8 mouse cellular contexts compared by ENCODE assay signal in the genomic region with DNA sequence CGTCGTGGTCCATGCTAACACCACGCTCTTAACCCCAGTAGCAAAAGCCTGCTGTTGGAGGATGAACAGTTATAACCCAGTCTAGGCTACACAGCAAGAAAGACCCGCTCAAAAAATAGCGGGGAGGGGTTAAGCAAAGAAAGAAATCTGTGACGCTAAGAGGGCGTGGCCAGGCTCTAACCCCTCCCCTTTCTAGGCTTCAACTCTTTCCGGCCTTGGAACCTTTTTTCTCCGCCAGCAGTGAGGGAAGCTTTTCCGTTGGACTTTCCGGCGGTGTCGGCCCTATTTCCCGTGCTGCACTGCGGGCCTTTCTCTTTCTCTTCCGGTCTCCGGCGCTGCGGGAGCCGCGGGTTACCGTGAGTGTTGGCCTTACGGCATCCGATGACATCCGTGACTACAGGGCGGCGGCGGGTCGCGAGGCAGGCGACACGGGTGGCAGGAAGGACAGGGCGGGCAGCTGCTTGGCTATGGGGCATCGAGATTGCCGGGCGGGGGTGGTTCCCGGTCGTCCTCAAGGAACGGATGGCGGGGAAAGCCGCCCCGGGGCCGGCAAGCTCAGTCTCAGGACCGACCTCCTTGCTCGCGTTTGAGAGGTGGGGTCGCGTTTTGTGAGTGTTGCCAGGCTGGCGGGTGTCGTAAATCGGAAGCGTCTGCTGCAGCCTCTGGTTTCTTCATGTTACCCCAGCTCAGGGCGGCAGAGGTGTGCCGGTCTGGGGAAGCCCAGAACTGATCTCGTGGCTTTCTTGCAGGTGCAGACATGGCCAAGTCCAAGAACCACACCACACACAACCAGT. TPM values are rescaled to one million over a fixed set of nuclear protein-coding genes. Genes with fewer than 3 reads are reported as not detected.
DNase-seq lines count a peak whose midpoint lies in the region; ATAC-seq and TF ChIP-seq lines count a peak whose summit lies in the region.

A gene (plus strand): TSS at position 234 of the 794 bp plus-strand sequence.

- no peaks in the 10 kb centered on the region for H3K27me3 ChIP-seq in heart, embryonic 11.5 days (ENCODE audit: control insufficient read depth, insufficient read depth, low read length)
- no peaks in the 10 kb centered on the region for H3K27me3 ChIP-seq in kidney, embryonic 16.5 days (ENCODE audit: insufficient read depth, low read length)
- H3K27me3 ChIP-seq in liver, adult 2 months (ENCODE audit: control insufficient read depth, insufficient read depth, low read length): no peaks in the 10 kb centered on the region
- H3K27me3 ChIP-seq in myocyte (ENCODE audit: control insufficient read depth, insufficient read depth, insufficient read length): no peaks in the 10 kb centered on the region
- no peaks in the 10 kb centered on the region for H3K27me3 ChIP-seq in splenic B cell, adult 2 months (ENCODE audit: control insufficient read depth, insufficient read depth, low read length, poor library complexity, severe bottlenecking)

- peaks cover 10% of the 10 kb centered on the region for H3K4me1 ChIP-seq in heart, embryonic 11.5 days (ENCODE audit: control insufficient read depth, insufficient read depth, low read length)
- H3K4me1 ChIP-seq in kidney, embryonic 16.5 days (ENCODE audit: insufficient read depth, low read length): peaks cover 11% of the 10 kb centered on the region
- peaks cover 6% of the 10 kb centered on the region for H3K4me1 ChIP-seq in liver, adult 2 months (ENCODE audit: control insufficient read depth, insufficient read depth, low read length)

- no peak for TF ChIP-seq CTCF in liver, adult 2 months (IDR thresholded peaks at IDR 0.05; ENCODE audit: low read depth, low read length)

- no peaks in the 10 kb centered on the region for H3K9me3 ChIP-seq in heart, embryonic 11.5 days (replicated peaks; ENCODE audit: control insufficient read depth, low read length)
- H3K9me3 ChIP-seq in kidney, embryonic 16.5 days (ENCODE audit: low read length): no peaks in the 10 kb centered on the region

- H3ac ChIP-seq in myocyte (ENCODE audit: control insufficient read depth, insufficient read length): peak within 1 kb of the TSS; percentile 56

- H3K9ac ChIP-seq in heart, embryonic 11.5 days (ENCODE audit: low read depth, low read length): peak within 1 kb of the TSS; percentile 90
- peak within 1 kb of the TSS; percentile 97 for H3K9ac ChIP-seq in kidney, embryonic 16.5 days (replicated peaks; ENCODE audit: low read length)
- H3K9ac ChIP-seq in liver, adult 2 months (ENCODE audit: low read depth, low read length): peak within 1 kb of the TSS; percentile 96

- H3K4me2 ChIP-seq in heart, embryonic 11.5 days: peak within 1 kb of the TSS; percentile 84
- H3K4me2 ChIP-seq in kidney, embryonic 16.5 days (replicated peaks; ENCODE audit: low read depth, low read length): peak within 1 kb of the TSS; percentile 89
- peak within 1 kb of the TSS; percentile 90 for H3K4me2 ChIP-seq in myocyte (ENCODE audit: low read depth)

- DNase-seq in B cell, adult 2 months: peak; percentile 96
- DNase-seq in brain, adult 2 months (ENCODE audit: low read depth, low spot score): peak; percentile 98
- peak; percentile 89 for DNase-seq in liver, adult 2 months (ENCODE audit: extremely low read depth, low read depth, low spot score)
- peak; percentile 97 for DNase-seq in splenic B cell, adult 2 months (ENCODE audit: low read depth, low spot score)

- H3K36me3 ChIP-seq in heart, embryonic 11.5 days (ENCODE audit: control insufficient read depth, insufficient read depth, low read length): peaks cover 18% of the 10 kb centered on the region
- peaks cover 35% of the 10 kb centered on the region for H3K36me3 ChIP-seq in kidney, embryonic 16.5 days (ENCODE audit: insufficient read depth, low read length)
- peaks cover 19% of the 10 kb centered on the region for H3K36me3 ChIP-seq in liver, adult 2 months (ENCODE audit: control insufficient read depth, insufficient read depth, low read length)
- peaks cover 5% of the 10 kb centered on the region for H3K36me3 ChIP-seq in myocyte (ENCODE audit: control insufficient read depth, insufficient read depth)
- H3K36me3 ChIP-seq in splenic B cell, adult 2 months (ENCODE audit: control insufficient read depth, insufficient read depth, low read length, poor library complexity, severe bottlenecking): no peaks in the 10 kb centered on the region; the same call in 1 of the 2 replicates

- WGBS in heart, embryonic 11.5 days (ENCODE audit: insufficient replicate concordance): under 1% methylated on average over 55 of the region's 55 CpGs
- WGBS in kidney, embryonic 16.5 days: under 1% methylated on average over 55 of the region's 55 CpGs
- WGBS in liver, adult 2 months: under 1% methylated on average over 55 of the region's 55 CpGs

- peaks cover 6% of the 10 kb centered on the region for H3K79me2 ChIP-seq in liver, adult 2 months (ENCODE audit: control insufficient read depth, insufficient read depth, low read length)
- peaks cover 15% of the 10 kb centered on the region for H3K79me2 ChIP-seq in myocyte (ENCODE audit: control insufficient read depth, insufficient read depth)

- peak; percentile 68; the same call in 1 of the 2 replicates for TF ChIP-seq POLR2A in liver, adult 2 months (IDR thresholded peaks at IDR 0.05; ENCODE audit: extremely low read depth, insufficient read depth, low read length)
- peak; percentile 78 for TF ChIP-seq POLR2A in myocyte (IDR thresholded peaks at IDR 0.05; ENCODE audit: insufficient read length, low read depth)

- peak within 1 kb of the TSS; percentile 96 for H3K27ac ChIP-seq in heart, embryonic 11.5 days (ENCODE audit: low read depth, low read length)
- peak within 1 kb of the TSS; percentile 100 for H3K27ac ChIP-seq in kidney, embryonic 16.5 days (ENCODE audit: low read length)
- H3K27ac ChIP-seq in liver, adult 2 months (replicated peaks; ENCODE audit: insufficient read depth, low read depth, low read length): peak within 1 kb of the TSS; percentile 89

- ATAC-seq in erythroblast, adult 5-6 weeks (replicated peaks; ENCODE audit: low FRiP score, poor library complexity, severe bottlenecking): peak; percentile 91
- peak; percentile 81 for ATAC-seq in heart, embryonic 11.5 days (replicated peaks; ENCODE audit: insufficient number of reproducible peaks, low FRiP score, low TSS enrichment)
- peak; percentile 91 for ATAC-seq in kidney, embryonic 16.5 days (ENCODE audit: low FRiP score, low TSS enrichment)

- H3K4me3 ChIP-seq in heart, embryonic 11.5 days (ENCODE audit: low read depth, low read length): peak within 1 kb of the TSS; percentile 74
- peak within 1 kb of the TSS; percentile 97 for H3K4me3 ChIP-seq in kidney, embryonic 16.5 days (ENCODE audit: low read length)
- peak within 1 kb of the TSS; percentile 98 for H3K4me3 ChIP-seq in liver, adult 2 months (ENCODE audit: insufficient read depth, low read depth, low read length)
- H3K4me3 ChIP-seq in myocyte: peak within 1 kb of the TSS; percentile 81

TF ChIP-seq in myocyte, 11 proteins besides CTCF, POLR2A, EP300 and RAD21:
- TF ChIP-seq REST (IDR thresholded peaks at IDR 0.05; ENCODE audit: insufficient read depth, insufficient read length): no peak
- TF ChIP-seq USF1 (IDR thresholded peaks at IDR 0.05; ENCODE audit: low read depth): no peak
- no peak for TF ChIP-seq TCF3 (IDR thresholded peaks at IDR 0.05; ENCODE audit: insufficient read length, low read depth)
- TF ChIP-seq E2F4 (IDR thresholded peaks at IDR 0.05; ENCODE audit: insufficient read depth): no peak
- no peak for TF ChIP-seq SRF (IDR thresholded peaks at IDR 0.05; ENCODE audit: control insufficient read depth, insufficient read length, low read depth)
- TF ChIP-seq POLR2AphosphoS2 (IDR thresholded peaks at IDR 0.05; ENCODE audit: insufficient read length, low read depth): peak; percentile 56

RNA-seq across cellular contexts. Expression of the gene that starts here (rescaled TPM):
- total RNA-seq in erythroblast, adult 5-6 weeks (2015; ENCODE audit: low replicate concordance): 553 and 845 TPM in 2 replicates
- total RNA-seq in erythroblast, adult 5-6 weeks (2017; ENCODE audit: low replicate concordance): 192 and 282 TPM in 2 replicates
- 695 and 851 TPM in 2 replicates for polyA plus RNA-seq in heart, embryonic 11.5 days (2014; fragmentation: Nextera tagmentation; extraction: Ambion mirVana)
- polyA plus RNA-seq in kidney, embryonic 16.5 days (2015; fragmentation: Nextera tagmentation; extraction: Ambion mirVana): 947 and 1,016 TPM in 2 replicates
- 182 and 210 TPM in 2 replicates for total RNA-seq in liver, adult 2 months (2014; rRNA removed)
- 230 and 232 TPM in 2 replicates for polyA plus RNA-seq in liver, adult 2 months (2012; rRNA removed)
- polyA plus RNA-seq in myocyte (2012; fragmentation: generic; extraction: Trizol): 45.1 TPM

Comparison
In these comparisons a context has a peak if more than half of its experiments do, and no peak if none do; other contexts are left out.
1. Peak in every context shown above with its lines: DNase-seq, ATAC-seq, H3K4me3 ChIP-seq and H3K27ac ChIP-seq.